Mouse (Mus musculus) kidney, postnatal 10 days (tissue): ENCODE results near the gene Cisd1.
A peak's percentile ranks its signal among the peaks of the same experiment; 100 is the strongest.
"Not testable (repeated sequence)": the region's sequence is repeated elsewhere in the genome, so short reads cannot be mapped to it uniquely, and the experiment has no call there.

Experiments
- DNase-seq: peaks from one replicate; pipeline ENCODE4 v3.0.0; 2021; ENCODE audit warnings: mixed read lengths

The Cisd1 gene

DNA sequence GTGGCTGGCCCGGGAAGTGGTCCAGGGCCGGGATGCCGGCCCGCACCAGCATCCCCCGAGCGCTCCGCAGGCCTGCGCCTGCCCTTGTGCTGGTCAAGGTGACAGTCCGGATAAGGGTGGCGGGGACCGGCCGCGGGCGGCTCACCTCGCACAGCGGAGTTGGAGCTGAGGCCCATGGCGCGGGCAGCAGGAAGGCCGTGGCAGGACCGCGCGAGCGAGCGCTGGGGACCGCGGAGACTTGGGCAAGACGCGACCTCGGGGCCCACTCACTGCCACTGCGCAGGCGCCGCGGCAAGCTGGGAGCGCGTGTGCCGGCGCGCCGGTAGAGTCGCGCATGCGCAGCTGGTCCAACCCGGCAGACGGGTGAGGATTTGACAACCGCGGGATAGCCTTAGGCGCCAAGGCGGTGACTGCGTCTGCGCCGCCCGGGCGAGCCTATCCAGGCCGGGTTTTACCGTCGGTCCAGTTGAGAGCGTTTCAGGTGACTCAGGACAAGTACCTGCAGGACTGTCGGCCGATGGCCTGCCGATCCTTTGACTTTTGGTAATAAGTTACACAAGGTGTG, at the start of gene Cisd1:
TSS of gene Cisd1 (minus strand) at position 376 of the 565 bp plus-strand sequence.
- peak; percentile 96 for DNase-seq

DNA sequence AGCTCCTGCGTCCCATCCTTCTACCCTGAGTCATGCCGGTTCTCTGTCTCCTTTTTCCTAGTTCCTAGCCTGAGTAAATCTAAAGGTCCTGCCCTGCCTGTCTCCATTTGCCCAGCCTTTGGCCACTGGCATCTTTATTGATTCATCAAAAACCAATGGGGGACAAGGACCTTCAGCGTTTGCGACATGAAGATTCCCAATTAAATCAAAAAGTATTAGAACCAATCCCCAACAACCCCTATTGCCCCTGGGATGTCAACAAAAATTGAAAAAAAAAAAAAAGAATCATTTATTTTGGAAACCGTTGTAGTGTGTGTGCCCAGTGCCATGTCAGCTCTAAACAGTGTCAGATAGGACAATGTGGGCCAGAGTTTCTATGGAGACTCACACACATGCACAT, 44.6 kb upstream of the Cisd1 start:
- no peak for DNase-seq

DNA sequence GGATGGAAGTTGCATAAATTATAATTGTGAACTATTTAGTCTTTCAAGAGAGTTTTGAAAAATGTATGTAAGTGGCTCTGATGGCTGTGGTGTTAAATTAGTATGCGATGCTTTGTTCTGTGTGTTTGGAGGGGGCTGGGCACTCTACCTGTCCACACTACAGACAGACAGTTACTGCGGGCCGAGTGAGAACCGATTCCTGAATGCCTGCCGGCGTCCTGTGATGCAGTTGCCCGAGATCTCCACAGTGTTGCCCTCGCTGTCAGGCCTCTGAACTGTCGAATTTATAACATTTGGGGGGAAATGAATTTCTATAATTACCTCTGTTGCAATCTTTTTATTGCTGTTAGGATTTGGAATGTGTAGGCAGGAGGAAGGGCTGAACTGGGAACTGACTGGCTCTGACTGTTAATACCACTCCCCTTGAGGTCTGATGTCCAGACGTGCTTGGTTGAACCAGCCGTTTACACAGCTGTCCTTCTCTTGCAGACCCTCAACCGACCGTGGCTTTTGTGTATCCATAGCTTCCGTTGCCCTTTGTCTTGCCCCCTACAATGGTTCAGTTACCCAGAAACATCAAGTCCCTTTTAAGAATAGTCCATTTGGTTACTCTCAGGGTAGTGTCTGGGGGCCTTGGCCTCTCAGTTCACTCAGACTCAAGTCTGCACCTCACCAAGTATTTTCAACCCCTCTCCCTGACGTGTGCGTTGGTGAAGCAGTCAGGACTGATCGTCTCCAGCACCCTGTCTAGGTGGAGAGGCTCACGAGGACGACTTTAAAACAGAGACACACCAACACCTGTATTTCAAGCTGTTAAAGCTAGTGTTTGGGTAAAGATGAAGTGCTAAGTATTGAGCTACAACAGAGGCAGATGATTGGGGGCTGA, 39.6 kb upstream of the Cisd1 start:
- no peak for DNase-seq

DNA sequence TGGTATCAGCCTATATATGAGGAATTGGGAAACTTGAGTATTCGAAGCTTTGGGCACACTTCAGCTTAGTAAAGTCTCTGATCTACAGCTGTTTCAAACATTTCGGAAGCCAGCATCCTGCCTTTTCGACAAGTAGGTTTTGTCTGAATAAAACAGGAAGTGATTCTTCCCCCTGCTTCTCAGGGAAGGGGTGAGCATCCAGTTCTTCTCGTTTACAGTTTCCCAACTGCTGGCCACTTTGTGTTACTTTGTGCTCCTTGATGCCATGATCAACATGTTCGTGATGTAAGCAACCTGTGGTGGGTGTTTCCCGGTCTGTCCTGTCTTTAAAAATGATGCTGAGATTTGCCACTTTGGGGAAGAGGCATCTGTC, 38.8 kb upstream of the Cisd1 start:
- DNase-seq = not testable (repeated sequence)

DNA sequence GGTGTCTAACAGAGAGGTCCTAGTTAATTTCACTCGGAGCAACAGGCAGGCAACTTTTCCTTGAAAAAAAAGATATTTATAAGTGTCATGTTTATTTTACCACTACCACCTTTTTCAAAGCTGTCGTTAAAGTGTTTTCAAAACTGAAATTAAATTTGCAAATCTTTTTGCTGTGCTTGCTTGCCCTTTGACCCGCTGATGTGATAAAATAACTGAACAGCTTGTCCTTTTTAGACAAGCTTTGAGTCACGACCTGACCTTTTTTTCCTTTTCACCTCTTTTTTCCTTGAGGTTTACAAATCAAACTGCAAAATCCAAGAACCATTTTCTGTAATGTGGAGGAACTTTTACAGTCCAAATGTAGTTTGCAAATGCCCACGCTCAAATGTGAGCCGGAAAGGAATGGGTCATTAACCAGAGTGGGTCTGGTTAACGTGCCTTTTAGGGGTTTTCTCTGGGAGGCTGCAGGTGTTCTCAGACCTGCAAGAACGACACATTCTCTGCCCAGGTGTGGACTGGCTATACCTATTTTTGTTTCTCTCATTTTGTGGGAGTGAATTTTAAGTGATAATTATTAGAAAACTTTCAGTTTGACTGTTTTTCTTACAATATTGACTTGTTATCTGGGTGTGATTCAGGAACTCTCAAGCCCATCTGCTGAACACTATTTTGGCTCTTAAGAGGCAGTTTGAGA, 38.3 kb upstream of the Cisd1 start:
- no peak for DNase-seq

DNA sequence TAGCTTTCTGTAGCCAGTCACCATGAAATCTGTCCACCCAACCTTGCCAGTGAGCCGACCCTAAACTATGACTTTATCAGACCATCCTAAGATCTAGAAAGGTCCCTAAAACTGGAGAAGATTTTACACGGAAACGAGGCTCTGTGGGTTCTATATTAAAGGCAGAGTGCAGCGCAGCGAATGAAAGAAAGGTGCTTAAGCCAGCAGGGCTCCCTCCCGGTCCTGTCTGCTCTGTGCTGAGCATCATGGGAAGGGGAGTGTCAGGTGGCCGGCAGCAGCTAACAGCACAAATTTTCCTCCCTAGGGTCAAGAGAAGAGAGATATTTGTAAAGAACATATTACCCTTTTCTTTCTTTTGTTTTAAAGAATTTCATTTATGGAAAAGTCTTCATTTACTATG, 37.4 kb upstream of the Cisd1 start:
- no peak for DNase-seq

DNA sequence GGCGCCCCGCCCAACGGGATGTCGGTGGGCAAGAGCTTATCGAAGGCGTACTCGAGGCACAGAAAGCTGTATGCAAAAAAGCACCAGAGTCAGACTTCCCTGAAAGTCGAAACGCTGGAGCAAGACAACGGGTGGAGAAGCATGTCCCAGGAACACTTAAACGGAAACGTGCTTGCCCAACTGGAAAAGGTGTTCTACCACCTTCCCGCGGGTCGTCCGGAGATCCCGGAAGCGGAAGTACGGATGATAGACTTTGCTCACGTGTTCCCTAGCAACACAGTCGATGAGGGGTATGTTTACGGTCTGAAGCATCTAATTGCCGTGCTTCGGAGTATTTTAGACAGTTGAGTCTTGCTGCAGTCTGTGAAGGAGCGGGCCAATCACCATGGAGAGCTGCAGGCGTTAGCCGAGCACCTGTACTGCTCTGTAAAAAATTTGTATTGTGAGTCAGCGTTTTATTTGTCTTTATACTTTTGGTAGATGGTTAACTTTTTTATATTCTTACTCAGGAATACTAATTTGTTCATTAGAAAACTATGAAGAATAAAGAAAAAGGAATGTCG, 36.8 kb upstream of the Cisd1 start:
- DNase-seq = no peak

DNA sequence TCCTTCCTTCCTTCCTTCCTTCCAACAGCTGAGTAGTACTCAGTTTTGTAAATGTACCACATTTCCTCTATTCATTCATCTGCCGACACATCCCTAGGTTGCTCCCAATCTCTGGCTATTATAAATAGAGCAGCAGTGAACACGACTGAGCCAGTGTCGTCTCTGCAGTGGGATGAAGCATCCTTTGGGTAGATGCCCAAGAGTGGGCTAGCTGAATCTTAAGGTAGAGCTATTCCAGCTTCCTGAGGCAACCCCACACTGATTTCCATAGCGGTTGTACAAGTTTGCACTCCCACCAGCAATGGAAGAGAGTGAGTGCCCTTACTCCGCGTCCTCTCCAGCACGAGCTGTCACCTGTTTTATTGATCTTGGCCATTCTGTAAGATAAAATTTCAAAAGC, 35.7 kb upstream of the Cisd1 start:
- no peak for DNase-seq

DNA sequence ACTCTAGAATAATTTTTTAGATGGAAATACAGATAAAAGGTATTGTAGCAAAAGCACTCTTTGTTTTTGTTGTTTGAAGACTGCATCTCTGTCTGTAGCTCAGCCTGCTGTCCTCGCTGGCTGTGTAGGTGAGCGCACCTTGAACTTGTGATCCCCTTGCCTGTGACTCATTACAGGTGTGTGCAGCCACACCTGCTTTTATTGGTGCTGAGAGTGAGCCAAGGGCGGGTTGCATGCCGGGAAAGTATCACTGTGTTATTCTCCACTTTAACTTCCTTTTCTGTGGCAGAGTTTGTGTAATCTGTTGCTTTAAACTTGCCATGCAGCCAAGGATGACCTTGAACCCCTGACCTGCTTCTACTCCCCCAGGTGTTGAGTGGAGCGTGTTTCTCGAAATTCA, 31.3 kb upstream of the Cisd1 start:
- no peak for DNase-seq

DNA sequence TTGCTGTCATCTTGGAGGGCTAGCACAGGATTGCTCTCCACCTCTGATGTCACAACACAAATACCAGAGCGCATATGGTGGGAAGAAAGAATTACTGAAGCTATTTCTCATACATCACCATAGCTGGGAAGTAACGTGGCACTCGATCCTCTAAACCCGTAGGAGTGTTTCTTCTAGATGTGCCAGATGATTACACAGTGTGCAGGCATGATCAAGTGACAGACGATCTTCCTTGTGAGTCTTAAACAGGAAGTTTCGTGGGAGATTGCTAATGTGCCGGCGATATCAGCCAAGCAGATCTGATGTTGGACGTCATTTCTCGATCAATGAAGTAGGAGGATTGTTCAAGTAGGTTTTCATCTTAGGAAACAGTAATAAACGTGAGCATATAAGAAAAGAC, 29.0 kb upstream of the Cisd1 start:
- DNase-seq = no peak

DNA sequence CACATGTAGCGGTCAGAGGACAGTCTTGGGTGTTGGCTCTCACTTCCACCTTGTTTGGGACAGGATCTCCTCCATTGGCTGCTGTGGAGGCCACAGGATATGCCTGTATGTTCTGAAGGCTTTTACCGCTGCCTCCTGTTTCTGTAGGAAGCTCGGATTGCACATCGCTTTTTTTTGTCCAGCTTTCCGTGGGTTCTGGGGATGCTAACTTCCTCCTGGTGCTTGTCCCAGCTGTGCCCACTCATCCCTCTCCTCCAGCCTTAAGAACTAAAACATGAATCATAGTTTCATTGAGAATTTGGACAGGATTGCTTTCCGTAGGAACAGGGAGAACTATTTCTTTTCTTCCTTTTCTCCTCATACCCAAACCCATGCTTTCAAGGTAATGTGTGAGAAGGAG, 27.1 kb upstream of the Cisd1 start:
- no peak for DNase-seq

DNA sequence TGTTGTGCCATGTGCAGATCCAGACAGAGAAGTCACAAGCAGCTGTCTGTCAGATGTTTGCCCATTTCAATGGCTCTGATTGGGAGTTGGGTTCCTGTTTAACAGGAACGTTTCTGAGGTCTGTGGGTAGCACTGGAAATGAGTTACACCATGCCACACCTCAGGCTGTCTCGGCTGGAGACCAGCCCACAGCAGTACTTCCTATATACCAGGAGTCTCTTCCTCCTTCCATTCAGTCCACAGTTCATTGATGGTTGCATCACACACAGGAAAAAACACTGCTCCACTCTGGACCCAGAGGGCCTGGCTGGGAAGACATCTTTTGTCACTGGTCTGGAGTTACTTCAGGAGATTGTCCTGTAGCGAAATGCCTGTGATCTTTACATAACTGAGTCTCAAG, 24.7 kb upstream of the Cisd1 start:
- no peak for DNase-seq

DNA sequence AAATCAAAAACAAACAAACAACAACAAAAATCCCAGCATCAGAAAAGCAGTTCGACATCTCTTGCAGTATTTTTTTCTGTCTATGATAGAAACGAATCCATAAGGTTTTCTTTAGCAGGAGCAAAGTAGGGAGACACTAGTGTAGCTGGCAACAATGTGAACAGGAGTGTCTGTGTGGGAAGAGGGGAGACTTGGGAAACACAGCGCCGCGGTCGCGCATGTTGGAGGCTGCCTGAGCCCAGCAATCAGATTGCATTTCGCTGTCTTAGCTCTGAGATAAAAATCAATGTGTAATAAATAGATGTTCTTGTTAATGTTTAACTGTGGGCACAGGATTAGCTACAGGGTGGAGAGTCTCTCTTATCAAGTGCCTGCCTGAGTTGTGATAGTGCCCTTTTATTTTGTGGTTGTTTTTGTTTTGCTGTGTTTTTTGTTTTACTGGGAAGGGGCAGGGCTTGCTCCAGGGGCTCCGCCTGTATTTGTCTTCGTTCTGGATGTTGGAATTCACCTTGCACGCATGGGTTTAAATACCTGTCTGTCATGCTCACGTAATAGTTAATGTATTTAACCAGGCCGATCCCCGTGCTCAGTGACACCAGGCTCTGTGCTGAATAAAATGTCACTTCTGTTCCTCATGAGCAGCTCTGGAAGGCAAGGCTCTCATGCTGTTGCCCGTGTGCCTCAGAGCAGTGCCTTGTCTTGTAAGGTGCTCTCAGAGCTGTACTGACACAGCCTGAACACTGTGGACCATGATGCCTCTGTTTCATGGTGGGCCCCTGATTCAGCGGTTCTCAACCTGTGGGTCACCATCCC, 23.6 kb upstream of the Cisd1 start:
- no peak for DNase-seq

DNA sequence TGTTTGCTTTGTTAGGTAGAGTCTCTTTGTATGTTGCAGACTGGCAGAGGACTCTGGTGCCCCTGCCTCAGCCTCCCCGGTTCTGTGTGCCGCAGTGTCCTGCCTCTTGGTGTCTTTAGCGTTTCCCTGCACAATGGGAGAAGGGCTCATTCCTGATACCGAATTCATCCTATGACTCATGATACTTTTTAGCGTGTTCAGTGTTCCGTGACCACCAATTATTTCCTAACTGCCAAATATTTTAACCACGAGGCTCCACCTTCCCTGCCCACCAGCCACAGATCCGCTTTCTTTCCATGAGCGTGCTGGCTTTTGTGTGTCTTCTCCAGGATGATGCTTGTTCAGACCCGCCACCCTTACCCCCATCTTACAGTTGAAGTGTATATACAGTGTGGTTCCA, 19.1 kb upstream of the Cisd1 start:
- no peak for DNase-seq

DNA sequence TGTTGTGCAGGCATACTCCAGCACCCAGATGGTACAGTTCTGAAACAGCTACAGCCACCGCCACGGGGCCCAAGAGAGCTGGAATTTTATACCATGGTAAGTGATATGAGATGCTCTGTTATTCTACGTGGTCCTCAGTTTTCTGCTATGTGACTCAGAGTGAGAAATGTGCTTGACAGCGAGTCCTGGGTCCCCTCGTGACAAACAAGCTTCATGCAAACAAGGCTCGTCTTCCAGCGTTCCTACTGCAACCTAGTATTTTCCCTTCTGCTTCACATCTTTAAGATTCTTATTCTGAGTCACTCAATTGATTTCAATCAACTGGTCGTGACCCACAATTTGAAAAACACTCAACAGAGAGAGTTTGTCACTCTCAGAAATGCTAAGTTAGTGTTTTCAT, 18.7 kb upstream of the Cisd1 start:
- DNase-seq = no peak

DNA sequence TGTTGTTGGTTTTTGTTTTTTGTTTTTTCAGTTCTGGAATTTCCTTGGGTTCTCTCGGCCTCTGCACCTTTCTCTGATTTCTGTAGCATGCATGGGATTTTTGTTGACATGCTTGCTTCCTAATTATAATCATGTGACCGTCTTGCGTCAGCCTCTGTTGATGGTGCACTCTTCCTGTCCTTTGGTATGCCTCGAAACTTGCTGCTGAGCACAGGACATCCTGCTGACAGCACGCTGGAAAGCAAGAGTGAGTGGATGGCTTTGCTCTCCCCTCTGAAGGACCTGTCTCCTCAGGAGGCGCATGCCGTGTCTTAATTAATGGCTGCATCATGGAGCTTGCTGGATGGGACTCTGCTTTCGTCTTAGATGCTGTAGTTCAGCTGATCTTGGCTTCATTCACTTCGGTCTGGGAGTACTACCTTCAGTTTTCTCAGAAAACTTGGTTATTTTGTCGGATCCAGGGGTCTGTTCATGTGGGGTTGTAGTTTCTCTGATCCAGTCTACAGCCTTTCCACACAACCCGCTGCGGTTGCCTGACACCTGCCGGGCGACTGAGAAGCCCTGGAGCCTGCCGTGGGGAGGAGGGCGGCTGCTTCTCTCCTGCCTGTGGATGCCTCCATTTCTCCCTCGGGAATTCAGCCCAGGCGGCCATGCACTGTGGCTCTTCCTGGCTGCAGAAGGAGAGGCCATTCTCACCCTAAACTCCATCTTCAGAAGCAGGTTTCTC, 17.2 kb upstream of the Cisd1 start:
- no peak for DNase-seq

DNA sequence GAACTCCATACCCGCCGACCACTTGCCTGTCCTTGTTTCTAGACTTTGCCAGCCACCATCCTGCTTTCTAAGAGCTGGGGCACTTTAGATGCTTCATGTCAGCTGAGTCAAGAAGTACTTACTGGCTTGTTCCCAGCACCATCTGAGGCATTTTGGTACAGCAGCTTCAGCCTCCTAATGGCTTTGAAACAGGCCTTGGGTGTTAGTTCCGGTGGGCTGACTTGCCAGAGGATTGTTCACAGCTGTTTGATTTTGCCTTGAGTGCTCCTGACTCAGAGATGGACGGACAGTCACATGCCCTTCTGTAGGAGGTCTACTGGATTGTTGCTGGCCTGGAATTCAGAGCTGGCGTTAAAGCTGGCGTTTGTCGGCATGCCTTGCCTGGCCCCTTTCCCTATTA, 16.3 kb upstream of the Cisd1 start:
- DNase-seq = no peak

DNA sequence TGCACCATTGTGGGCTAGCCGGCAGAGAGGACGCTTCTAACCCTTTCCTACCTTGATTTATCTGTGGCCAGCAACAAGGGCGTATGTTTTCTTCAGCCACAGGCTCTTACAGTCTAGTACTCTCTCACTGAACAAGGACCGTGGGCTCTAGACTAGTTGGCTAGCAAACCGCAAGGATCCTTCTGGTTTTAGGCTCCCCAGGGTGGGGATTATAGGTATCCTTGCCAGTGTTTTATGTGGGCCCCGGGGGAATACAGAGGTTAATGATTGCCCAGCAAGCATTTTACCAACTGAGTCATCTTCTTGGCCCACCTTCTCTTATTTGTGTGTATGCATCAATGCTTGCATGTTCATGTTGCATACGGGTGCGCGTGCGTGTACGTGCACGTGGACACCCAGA, 10.2 kb upstream of the Cisd1 start:
- no peak for DNase-seq

DNA sequence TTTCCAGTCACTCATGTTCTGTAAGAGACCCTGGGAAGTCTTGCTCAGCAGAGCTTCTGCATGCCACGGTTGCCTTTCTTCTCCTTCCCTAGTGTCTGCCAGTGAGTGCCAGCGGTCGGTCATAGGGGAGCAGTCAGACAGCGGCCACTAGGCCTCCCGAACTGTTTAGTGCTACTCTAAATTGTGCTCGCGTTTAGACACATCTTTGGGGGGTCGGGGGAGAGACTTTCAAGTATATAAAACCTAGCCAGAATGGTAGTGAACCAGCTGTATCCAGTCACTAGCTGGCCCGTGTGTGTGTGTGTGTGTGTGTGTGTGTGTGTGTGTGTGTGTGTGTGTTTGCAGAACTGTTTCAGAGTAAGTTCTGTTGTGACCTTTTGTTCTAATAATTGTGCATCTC, 9.1 kb upstream of the Cisd1 start:
- no peak for DNase-seq

DNA sequence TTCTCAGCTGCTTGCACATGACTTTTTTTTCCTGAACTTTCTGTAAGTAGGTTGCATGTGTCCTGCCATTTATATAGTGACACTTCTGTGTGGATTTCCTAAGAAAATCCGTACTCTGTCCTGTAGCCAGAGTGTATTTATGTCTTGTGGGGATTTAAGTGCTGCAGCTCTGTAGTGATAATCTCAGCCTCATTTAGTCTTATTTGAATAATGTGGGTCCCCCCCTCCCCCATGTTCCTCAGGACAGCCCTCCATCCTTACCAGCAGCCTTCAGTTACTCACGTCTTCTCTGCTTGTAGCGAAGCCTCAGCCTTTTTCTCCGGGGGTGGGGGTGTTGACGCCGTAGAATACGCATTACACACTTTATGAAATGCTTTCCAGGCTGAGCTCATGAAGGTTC, 6.5 kb upstream of the Cisd1 start:
- DNase-seq = no peak

DNA sequence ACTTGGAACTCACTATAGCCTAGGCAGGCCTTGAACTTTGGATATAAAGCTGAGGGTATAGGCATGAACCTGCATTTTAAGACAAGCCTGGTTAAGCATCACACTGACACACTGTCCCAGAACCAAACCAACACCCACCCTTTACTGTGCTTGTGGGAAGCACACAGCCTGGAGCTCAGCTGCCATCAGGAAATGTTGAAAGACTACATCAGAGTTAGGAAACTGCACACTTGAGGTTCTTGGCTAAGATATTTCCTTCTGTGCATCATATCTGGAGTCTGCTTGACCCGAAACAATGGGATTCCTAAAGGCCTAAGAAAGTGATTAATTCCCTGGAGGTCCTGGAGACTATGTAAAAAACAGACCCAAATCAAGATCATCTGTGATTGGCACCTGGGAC, 4.5 kb upstream of the Cisd1 start:
- no peak for DNase-seq

DNA sequence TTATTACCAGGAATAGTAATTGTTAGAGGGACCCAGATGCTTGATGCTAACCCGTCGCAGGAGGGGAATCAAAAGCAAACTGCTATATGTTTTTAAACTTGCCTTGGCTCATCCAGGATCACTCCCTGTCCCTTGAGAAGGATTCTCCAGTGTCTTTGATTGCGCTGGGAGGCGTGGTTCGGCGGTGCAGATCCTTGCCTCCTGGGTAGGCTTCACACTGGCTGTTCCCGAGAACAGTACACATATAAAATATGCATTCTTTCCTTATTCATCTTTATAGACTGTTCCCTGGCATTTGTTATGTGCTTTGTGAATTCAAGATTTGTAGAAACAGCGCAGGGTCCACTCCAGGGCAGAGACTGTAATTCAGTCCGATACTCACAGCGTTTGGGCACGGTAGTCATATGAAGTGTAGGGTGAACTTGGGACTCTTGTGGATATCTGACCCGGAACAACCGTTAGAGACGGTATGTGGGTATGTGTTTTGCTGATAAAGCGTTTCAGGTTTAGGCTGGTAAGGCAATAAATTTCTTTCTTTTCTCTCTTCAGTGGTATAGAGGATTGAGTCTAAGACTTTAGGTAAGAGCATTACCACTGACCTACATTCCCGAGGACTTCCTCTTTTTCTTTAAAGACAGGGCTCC, 4.0 kb upstream of the Cisd1 start:
- peak; percentile 48 for DNase-seq
